ENCODE assay signal across 15 mouse cellular contexts in genomic region chr2:165020490-165020889, GRCm38 (mm10).
"Had no signal": no experiment of that assay in that cellular context is flagged by ENCODE, and none has a peak within 500 bp of the region (broad histone marks: within the 10 kb centered on the region; RNA-seq: fewer than 3 reads in every experiment).

No protein-coding gene starts in this region.

- H3K4me3 ChIP-seq: neural tube, embryonic 15.5 days; stomach, embryonic 15.5 days had no signal

- H3K4me1 ChIP-seq: stomach, embryonic 15.5 days had no signal

- H3K27ac ChIP-seq: neural tube, embryonic 15.5 days; stomach, embryonic 15.5 days; stomach, postnatal 0 days had no signal

- DNase-seq: retina, postnatal 1 day; right cerebral cortex, adult 18-20 months; right cerebral cortex, postnatal 14 days; right cerebral cortex, postnatal 25 days; right cerebral cortex, postnatal 4 days; spleen, adult 18-20 months; thymus, adult 18-20 months; thymus, adult 2 months; thymus, postnatal 14 days; thymus, postnatal 25 days; thymus, postnatal 36 days; thymus, postnatal 4 days had no signal
